Mouse (Mus musculus) B cell, adult 2 months (primary cell): ENCODE data around the gene Ttk.

Experiments used
- DNase-seq, 2 experiments: peaks; one replicate each; pipeline ENCODE4 v3.0.0; 2022

The Ttk gene

DNA sequence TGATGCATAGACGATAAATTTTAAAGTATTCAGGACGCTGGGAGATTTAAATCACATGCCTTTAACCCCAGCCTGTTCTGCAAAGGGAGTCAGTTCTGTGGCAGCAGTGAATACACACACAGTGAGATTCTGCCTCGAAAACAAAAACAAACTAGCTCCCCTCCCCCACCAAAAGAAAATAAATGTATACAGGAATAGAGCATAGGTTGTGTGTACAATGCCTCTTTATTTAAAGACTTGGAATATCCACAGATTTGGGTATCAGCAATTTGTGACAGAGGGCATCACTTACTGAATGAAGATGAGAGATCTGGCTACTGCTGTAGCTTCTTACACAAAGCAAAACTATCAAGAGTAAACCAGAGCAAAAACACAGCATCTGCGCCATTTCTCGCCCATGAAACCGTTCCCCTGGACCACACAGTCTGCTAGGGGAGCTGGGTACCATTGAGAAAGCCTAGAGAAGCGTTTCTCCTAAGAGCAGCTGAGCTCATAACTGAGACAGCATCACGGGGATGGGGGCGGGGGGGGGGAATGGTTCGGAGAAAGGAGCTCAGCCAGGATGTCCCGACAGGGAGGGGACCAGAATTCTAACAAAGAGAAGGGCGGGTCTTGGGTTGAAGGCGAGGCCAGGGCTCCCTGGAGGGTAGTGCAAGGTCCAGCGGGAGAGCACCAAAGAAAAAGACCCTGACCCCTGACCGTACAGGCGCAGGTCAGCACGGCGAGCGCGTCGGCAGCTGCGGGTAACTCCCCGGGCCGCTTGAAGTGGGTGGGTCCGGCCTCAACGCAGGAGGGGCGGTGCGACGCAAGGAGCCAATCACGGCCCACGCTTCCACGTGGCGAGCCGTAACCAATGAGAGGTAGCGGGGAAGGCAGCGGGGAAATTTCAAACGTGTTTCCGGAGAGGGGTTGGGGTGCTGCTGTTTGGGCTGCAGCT lies at the start of gene Ttk:
Gene Ttk, plus strand, starts transcription at position 879 of the 937 bp plus-strand sequence.
- peak; percentile 91 to 92 for DNase-seq

DNA sequence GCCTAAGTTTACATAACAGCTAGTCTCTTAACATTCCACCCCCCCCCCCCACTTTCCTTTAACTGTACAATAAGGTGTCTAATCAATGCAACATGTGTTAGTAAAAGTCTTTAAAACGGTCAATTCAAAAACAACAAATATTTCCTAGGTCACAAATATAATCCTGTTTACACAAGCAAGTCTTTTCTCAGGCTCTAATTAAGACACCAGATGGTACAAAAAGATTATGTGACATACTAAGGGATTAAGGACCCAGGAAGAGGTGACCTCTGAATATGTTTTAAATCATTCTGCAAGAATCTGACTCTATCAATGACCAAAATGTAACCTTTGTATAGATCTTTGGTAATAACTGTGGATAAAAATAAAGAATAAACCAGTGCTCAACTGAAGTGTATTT lies 49.0 kb upstream of the Ttk start:
- no peak for DNase-seq

DNA sequence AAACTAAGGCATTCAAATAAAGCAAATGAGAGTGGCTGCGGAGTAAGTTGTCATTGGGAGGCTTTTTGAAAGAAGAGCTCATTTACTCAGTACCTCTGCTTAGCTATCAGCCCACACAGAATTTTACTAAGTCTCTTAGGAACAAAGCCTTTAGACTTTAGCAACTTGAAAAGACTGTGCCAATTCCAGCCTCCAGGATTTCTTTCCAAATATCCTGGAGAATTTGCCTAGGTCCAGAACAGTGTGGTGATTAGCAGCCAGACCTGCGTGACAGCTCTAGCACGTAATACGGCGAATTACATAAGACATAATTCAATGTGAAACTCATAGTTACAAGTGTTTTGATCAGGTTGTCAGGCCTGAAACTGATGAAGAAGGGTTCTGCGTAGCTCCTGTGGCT lies 45.2 kb upstream of the Ttk start:
- DNase-seq = no peak

DNA sequence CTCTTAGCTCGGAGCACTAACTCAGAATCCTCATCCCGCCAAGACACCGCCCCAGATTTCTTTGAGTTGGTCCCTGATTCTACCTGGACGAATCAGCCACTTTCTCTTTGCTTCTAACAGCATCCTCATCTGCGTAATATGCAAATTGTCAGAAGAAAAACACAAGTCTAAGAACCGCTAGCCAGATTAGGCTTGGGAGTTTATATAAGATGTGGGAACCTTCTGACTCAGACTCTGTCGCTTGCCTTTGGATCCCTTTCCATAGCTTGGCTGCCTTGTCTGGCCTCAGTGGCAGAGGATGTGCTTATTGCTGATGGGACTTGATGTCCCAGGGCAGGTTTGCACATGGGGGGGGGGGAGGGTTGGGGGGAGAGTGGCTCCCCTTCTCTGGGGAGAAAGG lies 37.6 kb upstream of the Ttk start:
- no peak for DNase-seq

DNA sequence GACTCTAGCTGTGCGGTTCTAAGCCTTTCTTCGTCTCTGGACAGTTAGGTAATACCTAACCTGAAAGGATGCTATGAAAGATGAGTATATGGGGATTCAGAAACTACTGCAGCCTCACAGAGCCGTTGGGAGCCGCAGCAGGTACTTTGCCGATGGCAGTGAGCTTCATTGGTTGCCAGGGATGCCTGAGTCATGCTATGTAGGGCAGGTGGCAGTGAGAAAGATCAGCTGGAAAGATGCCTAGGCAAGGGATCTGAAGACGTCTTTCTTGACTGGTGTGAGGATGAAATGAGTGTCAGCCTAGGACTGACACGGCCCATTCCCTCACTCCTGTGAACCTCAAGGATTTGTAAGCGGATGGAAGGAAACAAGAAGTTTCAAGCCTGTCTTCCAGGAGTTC lies 36.6 kb upstream of the Ttk start:
- no peak for DNase-seq

DNA sequence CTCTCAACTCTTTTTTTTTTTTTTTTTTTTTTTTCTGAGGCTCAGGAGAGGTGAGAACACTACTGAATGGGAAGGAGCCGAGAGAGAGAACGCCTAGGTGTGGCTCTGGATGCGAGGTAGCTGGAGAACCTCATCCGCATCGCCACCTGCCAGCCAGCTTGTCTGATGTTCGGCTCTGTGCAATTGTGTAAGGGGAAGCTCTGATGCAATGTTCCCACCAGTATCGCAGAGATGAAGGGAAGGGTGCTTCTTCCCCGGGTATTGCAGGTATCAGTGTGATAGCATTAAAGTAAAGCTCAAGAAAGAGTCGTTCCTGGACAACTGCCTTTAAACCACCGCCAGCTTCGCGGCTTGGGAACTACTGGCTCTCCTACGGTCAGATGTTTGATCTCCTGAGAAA lies 30.1 kb upstream of the Ttk start:
- DNase-seq = no peak

DNA sequence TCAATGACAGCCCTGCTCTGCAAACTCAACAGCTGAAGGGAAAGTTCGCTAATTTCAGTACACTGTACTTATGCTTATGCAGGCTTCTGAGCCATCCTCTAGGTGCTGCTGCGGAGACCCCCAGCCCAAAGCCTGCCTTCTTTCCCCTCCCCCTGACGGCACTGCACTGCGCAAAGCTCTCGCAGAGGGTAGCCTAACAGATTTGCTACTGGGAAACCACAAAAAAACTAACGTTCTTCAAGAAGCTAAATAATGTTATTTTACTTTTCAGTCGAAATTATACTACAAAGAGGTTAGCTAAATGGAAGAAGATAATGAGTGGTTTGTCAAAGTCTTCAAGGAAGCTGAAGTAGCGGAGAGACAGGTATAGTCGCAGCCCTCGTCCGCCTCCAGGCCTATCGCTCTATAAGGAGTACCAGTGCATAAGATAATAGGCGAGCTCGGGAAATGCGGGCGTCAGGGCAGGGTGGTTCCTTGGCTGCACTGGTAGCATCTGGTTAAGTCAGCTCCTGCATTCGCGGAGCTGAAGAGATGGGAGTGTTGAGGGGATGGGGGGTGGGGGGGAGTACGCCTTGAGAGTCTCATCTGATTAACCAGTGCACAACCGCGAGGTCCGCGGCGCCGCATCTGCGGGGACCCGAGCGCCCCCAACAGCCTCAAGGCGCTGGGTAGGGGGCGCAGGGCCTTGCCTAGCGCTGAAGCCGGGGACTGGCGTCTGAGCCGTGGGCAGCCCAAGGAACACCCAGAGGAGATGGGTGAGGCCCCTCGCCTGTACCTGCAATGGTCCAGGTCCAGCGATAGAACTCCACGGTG lies 29.1 kb upstream of the Ttk start:
- peak; percentile 14 to 19 for DNase-seq

DNA sequence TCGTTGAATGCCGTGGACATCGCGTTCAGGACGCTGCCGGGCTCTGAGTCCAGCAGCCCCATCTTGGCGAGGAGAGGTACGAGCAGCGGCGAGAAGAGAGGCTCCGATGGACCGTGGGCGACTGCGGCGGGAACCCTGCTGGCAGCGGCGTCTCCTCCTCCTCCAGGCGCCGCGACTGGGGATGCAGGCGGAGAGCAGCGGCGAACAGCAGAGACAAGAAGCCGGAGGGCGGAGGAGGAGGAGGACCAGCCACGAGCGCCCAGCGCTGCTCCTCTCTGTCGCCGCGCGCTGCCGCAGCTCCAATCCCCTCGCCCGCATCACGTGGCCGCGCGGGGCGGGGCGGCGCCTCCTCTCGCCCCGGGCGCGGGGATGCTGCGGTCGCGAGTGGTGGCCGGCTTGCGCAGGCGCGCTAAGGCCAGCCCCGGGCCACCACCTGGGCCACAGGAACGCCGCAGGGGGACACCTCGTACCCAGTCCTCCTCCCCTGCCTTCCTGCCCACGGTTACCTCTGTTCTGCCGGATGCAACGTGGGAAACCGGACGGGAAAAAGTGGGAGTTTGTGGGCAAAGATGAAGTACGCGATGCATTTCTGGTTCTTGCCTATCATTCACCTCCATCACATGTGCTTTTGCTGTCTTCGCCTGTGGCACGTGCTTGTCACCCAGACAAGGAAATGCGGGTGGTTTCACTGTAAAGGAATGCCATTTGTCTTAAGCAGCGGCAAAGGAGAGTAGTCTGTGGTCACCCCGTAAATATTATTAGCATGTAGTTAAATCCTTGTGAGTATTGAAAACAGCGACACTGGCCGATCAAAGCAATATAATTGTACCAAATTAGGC lies 28.3 kb upstream of the Ttk start, which contains the start of gene Elovl4:
Gene Elovl4, minus strand, starts transcription at position 301 of the 839 bp plus-strand sequence.
- DNase-seq = peak; percentile 51 to 59

DNA sequence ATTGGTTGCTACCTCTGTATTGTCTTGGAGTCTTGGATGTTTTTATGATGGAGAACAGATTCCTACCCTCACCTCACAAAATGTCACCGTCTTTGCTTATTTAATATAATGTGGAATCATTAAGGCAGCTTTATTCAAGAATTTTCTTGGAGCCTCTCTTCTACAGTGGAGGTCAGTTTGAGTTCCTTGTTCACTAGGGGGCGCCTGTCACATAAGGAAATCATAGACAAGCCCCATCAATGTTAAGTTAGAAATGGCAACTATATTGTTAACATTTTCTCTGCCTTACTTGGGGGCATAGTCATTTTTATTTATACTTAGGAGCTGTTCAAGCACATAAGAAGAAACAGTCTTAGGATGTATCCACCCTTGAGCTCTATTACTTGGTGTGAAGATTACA lies 26.9 kb upstream of the Ttk start:
- peak; percentile 64 to 69 for DNase-seq

DNA sequence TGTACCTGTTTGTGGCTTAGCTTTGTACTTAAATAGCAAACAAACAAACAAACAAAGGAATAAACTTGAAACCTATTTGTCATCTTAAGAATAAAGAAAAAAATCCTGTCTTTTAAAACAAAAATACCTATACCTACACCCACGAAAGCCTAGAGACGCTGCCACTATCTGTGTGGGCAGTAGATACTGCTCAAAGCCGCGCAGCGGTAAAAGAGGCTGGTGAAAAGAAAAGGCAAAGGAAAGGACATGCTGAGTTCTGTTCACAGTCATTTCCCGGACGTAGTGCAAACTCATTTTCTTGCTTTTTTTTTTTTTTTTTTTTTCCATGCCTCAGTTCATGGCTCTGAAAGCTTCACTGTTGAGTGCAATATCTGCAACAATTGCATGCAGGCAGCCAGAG lies 15.3 kb upstream of the Ttk start:
- DNase-seq = no peak

DNA sequence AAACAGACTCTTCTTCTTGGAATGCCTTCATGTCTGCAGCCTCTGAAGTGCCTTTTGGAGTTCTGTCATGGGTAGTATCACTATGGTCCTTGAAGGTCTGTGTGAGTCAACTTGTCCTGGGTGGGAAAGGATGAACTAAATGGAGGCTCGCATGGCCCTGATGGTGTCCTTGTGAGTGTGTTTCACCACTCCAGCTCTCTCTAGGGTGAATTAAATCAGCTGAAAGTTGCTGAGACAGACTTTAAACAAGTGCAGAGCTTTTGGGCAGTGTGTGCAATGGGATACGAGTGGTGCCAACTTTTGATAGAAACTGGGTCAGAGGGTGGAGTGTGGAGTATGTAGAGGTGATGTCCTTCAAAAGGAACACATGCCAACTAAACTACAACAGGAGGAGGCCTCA lies 13.5 kb upstream of the Ttk start:
- no peak for DNase-seq

DNA sequence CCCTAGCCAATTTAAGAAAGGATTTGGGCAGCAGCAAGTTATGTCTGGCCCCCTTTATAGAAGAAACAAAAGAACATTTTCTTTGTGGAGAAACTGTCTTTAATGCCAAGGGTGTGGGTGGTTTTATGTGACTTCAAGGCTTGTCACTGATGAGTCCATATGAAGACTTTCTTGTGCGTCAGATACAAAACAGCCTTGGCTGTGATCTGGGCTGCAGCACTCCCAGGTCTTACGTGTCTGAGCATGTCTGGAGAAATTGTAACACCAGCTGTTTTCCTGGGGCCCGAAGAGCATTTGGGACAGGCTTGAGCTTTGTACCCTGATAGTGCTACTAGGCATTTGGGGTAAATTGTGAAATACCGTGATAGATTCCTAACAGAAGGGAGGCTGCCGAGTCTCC lies 11.6 kb upstream of the Ttk start:
- no peak for DNase-seq

DNA sequence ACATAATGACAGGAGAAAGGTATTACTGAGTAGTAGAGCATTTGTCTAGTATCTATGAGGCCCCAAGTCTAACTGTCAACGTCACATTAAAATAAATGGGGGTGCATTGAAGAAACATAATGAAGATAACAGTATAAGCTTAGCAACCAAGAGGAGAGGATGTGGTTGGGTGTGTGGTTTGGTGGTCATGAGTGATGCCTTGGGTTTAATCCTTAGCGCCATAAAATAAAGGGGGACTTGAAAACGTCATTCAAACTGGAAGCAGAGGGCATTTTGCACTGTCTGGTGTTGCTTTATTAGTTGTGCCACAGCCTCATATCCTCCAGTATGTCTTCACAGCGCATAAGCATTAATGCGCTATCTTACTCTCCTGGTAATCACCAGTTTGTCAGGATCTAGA lies 4.6 kb upstream of the Ttk start:
- no peak for DNase-seq

DNA sequence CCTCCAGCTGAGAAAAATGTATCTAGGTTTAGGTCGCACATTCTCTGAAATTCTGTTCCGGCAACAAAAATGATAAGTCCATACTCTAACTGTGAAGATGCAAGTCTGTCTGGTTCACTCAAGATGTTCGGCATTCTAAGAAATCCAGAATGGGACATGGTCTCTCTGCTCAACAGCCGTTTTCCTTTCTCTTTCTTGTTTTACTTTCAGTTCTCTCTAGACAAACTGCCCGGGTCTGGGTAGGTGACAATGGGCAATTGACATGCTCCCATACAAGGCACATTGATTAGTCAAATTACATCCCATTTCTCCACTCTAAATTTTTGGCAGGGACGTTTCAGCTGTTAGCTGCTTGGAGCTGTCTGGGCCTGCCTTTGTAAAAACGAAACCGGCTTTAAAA lies 3.3 kb upstream of the Ttk start:
- peak in 1 of 2 experiments; percentile 16 for DNase-seq

DNA sequence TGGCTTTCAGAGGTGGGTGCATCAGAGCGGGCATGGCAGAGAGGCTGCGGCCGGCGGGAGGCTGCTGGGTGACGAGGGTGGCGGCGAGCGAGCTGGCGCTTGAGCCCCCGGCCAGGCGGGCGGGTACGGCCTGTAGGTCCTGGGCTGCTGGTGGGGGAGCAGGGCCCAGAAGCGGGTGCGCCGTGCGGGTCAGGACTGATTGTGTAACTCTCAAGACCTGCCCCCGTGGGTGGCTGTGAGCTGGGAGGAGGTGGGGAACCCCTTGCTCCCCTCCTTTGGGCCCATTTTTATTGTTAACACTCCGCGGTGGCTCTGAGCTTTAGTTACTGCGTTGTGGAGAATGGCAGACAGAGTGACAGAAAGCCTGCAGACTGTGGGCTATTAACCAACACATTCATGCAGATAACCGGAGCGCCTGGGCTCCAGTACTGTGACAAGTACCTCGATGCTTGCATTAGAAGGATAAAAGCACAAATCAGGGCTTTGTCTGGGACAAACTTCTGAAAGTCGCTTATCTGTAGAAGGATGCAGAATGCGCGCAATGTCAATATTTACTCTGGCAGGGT lies 342 bp downstream of the Ttk start:
- no peak for DNase-seq

DNA sequence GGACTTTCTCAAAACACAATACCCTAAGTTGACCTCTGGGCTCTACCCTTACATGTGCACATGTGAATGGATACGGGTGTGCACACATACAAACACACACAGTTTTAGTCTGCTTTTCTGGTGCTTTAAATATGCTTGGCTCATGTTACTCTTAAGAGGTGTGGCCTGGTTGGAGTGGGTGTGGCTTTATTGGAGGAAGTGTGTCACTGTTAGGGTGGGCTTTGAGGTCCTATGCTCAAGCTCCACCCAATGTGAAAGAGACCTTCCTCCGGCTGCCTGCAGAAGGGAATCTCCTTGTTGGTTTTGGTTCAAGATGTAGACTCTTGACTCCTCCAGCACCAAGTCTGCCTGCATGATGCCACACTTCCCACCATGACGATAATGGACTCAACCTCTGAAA lies 18.0 kb downstream of the Ttk start:
- no peak for DNase-seq

DNA sequence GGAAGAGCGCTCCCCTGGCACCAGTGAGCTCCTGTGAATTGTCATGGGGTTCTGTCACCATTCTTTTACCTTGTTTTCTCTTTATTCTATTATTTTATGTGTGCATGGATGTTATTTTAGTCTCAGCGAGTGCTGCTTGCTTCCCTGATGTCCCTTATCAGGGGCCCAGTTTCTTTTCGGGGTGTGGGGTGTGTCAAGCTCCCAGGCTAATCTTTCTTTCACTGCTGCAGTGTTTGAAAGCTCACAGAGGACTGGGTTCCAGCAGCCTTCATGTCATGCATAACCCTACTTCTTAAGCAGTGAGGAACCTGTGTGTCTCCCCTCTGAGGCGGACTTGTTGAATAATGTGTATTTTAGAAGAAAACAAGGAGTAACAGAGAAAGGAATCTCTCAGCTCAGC lies 30.7 kb downstream of the Ttk start:
- no peak for DNase-seq

DNA sequence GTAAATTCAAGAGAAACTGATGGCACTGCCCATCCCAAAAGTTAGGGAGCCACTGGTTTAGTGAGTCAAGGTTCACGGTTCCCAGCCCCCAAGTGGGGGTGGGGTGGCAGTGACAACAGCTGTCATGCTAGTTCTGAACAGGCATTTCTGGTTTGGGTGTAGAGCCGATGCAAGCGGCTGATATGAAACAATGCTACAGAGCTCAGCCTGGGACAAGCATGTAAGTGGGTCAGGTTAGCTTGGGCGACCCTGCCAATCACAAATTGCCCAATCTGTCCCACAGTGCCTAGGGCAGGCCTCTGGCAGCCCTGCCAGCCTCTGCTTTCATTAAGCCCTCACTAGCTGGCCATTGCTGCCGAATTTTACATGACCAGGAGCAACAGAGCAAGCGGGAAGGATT lies 47.7 kb downstream of the Ttk start:
- no peak for DNase-seq

DNA sequence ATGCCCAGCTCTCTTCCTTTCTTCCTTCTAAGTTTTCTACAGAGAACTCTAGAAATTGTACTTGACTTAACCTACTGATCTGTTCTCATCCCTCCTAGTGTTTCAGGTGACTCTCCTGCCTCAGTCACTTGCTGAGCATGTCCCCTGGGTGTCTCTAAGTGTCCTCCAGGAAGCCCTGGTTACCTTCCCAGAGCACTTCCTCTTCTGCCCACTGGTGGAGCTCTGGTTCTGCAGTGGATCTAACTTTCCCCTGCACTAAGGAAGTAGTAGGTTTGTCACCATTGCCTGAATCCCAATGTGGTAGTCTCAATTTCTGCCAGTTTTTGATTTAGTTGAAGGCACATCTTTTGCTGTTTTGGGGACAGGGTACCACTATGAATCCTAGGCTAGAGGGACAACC lies 51.7 kb downstream of the Ttk start:
- no peak for DNase-seq

DNA sequence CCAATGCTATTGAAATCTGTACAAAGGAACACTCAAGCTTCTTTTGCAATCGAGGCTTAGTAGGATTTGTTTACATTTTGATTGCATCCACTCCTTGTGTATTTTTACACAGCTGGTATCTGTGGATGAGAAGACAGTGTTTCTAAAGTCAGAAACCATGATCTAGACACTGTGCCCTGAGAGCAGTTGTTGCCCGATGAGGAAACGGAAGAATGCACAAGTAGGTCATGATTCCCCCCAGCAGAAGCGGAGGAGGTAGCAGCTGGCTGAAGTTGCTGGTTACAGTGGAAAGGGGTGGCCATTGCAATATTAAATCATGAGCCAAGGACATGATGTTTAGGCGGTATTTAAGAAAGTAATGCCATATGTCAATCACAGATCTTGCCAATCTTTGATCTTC lies 53.7 kb downstream of the Ttk start:
- DNase-seq = no peak

DNA sequence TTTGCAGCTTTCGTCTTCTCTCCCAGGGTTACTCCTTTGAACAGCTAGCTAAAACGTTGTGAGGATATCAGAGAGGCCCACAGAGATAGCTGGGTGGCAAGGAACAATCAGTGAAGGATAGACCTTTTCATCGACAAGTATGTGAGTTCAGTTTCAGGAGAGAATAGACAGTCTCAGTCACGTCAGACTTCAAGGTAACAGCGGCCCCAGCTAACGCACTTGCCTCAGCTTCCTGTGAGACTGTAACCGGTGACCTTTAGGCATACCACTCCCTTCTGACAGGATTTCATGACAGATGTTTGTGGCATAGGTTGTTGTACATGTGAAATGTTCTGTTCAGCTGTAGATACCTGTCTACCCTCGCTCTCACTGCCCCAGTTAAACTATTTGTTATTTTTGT lies 58.6 kb downstream of the Ttk start:
- DNase-seq = no peak

DNA sequence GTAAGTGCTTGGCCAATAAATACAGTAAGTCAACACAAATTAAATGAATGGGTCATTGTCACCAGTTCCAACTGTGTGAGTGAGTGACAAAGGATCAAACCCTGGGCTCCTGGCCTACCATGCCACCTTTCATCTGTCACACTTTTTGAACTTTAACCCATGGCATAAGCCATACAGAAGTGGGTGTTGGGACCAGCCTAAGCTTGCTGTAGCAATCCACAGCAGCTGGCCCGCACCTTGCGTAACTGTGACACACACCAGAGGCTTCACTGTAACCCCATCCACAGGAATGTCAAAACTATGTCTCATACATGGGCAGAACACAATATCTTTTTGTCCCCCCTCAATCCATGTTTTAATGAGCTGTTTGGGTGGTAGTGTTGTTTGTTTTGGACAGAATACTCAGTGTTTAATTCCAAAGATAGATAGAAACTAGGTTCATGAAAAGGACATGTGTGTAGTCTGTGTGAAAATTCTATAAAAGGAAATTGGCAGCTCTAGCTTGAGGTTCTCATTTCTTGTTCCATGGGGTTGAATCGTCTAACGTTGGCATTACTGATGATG lies 59.4 kb downstream of the Ttk start:
- DNase-seq = no peak
